Mouse (Mus musculus) layer of hippocampus, postnatal 36 days (tissue): Measurements from ENCODE around the gene A230072I06Rik. TPM values are rescaled to one million over a fixed set of nuclear protein-coding genes. Genes with fewer than 3 reads are reported as not detected.

ENCODE experiments used
- DNase-seq, 2 experiments: peaks; one replicate each; pipeline ENCODE4 v3.0.0; 2022
- total RNA-seq, 2 experiments: library from RNA; stranded (reverse); gene quantifications; 2 replicates each; pipeline ENCODE4 v1.2.3; 2021

Gene A230072I06Rik
- total RNA-seq, 2 experiments from 2014 or later: not detected

DNA sequence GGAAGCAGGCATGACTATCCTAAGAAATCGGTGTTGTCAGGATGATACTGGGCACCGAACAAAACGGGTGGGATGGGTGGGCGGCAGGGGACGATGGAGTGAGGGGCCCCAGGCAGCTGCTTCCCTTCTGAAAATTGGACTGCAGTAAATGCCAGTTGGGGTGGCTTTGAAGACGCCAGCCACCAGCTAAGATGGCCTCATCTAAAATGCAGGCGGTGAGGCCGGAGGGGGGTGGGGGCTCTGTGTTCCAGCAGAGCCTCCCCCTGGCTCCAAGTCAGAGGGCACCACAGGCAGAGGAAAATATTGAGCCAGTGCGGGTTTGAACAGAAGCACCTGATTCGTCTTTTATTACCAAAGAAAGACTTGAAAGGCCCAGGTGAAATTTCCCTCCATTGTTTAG is 45.9 kb downstream of the A230072I06Rik start:
- no peak for DNase-seq

DNA sequence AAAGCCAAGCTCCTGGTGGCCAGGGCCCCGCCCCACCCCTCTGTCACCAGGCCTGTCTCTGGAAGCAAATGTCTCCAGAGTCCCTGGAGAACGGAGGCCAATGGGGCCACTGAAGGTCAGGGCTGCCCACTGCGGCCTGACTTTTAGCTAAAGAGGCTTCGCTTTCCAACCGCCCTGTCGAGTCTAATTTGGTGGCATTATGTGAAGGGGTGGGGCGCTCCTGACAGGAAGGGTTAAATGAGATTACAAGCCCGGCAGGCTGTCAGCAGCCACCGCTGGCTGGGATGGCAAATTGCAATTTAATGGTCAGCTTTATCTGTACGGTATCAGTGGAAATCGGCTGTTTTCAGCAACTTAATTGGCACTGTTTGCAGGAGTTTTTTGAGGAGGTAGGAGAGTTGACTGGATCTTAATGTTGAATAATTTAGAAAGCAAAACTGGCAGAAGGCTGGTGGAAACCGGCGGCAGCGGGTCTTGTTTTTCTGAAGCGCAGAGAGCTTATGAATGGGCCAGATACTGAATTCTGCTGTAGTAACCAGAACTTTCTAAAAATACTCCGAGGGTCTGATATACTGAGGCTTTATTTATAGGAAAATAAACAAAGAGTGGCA is 46.5 kb downstream of the A230072I06Rik start:
- DNase-seq: no peak

DNA sequence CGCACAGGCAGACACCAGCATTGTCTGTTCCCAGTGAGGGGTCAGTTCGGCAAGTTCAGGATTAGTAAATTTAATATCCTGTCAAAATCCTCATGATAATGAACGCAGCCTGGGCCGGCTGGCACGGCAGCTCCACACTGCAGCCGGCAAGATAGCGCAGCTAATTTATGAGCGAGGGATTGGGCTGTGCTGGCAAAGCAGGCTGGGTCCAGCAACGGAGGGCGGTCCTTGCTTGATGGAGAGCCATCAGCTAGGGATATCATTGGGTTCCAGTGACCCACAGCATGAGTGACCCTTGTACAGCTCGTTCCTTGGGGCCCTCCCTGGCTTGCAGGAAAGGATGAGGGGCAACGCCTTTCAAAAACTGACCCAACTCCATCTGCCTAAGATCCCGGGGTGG is 48.6 kb downstream of the A230072I06Rik start:
- no peak for DNase-seq

DNA sequence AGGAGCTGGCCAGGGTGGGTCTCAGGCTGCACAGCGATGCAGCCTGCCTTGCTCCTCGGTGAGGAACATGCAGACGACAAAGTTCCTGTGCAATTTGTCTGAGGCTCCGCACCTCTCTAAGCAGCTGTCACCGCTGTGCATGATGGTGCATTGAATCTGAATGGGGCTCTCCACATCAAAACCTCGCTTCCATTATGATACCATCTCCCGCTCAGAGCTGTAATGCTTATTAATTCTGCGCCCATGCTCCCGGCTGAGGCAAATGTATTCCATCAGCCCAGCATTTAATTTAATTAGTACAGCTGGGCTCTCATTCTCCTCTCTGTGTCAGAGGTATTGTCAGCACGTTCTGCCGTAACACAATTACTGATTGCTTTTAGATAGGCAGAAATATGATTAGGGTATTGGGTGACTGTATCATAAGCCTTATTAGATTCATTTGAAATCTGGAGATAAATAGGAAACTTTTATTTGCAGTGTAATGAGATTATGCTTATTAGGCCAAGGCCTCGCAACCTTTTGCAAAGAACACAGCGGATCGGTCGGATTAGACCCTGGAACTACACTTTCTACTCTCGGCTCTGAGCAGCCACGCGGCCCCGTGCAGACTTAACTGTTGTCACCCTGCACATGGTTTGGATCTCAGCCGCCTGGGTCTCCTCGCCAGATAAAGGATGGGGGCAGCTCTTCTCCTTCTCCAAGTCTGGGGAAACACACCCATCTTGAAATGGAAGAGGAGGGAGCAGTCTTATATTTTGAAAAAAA is 49.3 kb downstream of the A230072I06Rik start:
- no peak for DNase-seq

DNA sequence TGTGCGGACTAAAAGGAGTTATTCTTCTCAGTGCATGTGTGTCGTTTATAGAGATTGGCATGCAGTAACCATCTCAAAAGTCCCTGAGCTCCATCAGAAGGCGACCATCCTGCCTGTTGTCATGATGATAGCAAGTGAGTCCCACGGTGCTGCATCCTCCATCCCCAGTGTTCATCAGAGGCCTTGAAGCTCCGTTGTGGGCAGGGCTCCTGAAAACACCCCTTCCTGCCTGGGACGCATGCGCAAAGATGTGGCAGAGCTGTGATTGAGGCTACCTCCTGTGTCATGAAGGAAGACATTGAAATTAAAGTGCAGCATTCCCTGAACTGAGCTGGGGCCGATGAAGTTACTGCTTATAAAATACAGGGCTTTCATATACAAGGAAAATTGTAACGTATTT is 49.9 kb downstream of the A230072I06Rik start:
- DNase-seq: no peak

DNA sequence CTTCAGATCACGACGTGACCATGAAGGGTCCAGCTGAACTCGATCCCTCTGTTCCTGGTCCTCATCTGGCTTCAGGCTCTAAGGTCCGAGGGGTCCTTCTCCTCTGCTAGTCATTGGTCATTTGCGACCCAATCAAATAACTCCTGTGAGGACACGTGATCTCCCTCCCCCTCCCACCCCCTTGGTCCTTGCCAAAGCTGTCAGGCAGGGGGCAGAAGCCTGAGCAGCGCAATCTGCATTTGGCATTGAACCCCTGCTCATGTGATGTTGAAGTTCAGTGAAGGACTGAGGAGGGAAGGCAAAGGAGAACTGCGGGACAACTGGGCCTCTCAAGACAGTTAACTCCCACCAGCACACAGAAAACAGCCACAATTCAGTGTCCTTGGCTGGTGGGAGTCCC is 51.4 kb downstream of the A230072I06Rik start:
- DNase-seq: no peak

Other genes starting within 250 kb of the A230072I06Rik start
- 1 to 10 TPM; 9.7 to 10.0 TPM for gene Sox1, start 116.5 kb downstream of the A230072I06Rik start, total RNA-seq